Mouse (Mus musculus) limb, embryonic 11.5 days (tissue): Measurements from ENCODE around the gene Olfr1012. TPM values are rescaled to one million over a fixed set of nuclear protein-coding genes. Genes with fewer than 3 reads are reported as not detected.
"Not testable (repeated sequence)": the region's sequence is repeated elsewhere in the genome, so short reads cannot be mapped to it uniquely, and the experiment has no call there.

ENCODE experiments used
- ATAC-seq: fragments of 200-750 bp; cut with Nextera tagmentation; 2 replicates; pipeline ENCODE4 v1.8.0; 2017; ENCODE audit warnings: low read depth; ENCODE audit not compliant: insufficient number of reproducible peaks, low FRiP score, low TSS enrichment
- DNase-seq: peaks from one replicate; pipeline ENCODE4 v3.0.0-alpha.2; 2015; ENCODE audit warnings: low spot score
- H3K27ac ChIP-seq: fragments of 300-500 bp; sonication (generic); replicated peaks from 2 replicates; pipeline ENCODE4 v1.5.1; 2014; ENCODE audit warnings: low read depth, mild to moderate bottlenecking, low read length
- H3K27me3 ChIP-seq: fragments of 300-500 bp; sonication (generic); 2 replicates; pipeline ENCODE4 v1.6.1; 2014; ENCODE audit warnings: mild to moderate bottlenecking, low read length, mixed read lengths; ENCODE audit not compliant: control insufficient read depth, insufficient read depth
- H3K36me3 ChIP-seq: fragments of 300-500 bp; sonication (generic); 2 replicates; pipeline ENCODE4 v1.6.1; 2014; ENCODE audit warnings: mild to moderate bottlenecking, low read length, moderate library complexity, mixed read lengths; ENCODE audit not compliant: control insufficient read depth, insufficient read depth
- H3K4me1 ChIP-seq: fragments of 300-500 bp; sonication (generic); 2 replicates; pipeline ENCODE4 v1.6.1; 2014; ENCODE audit warnings: low read length, mixed read lengths; ENCODE audit not compliant: control insufficient read depth, insufficient read depth
- H3K4me2 ChIP-seq: fragments of 300-500 bp; sonication (generic); 2 replicates; pipeline ENCODE4 v1.6.1; 2014; ENCODE audit warnings: low read depth, mild to moderate bottlenecking, moderate library complexity; ENCODE audit not compliant: severe bottlenecking
- H3K4me3 ChIP-seq: fragments of 300-500 bp; sonication (generic); 2 replicates; pipeline ENCODE4 v1.5.1; 2014; ENCODE audit warnings: low read depth, low read length
- H3K9ac ChIP-seq: fragments of 300-500 bp; sonication (generic); 2 replicates; pipeline ENCODE4 v1.6.1; 2014; ENCODE audit warnings: mild to moderate bottlenecking, low read length
- H3K9me3 ChIP-seq: fragments of 300-500 bp; sonication (generic); 2 replicates; pipeline ENCODE4 v1.6.1; 2016; ENCODE audit warnings: low read length; ENCODE audit not compliant: control insufficient read depth
- WGBS: fragments of 180-500 bp; shearing (Covaris S2); extraction: QIAGEN DNeasy Blood & Tissue Kit; methylation state at CpG from one replicate; pipeline ENCODE4 v1.1.7; 2014; 5-methylcytosine and 5-hydroxymethylcytosine counted together
- polyA plus RNA-seq: library from polyadenylated mRNA; unstranded; fragments of >200 nt; fragmentation: Nextera tagmentation; extraction: Ambion mirVana; gene quantifications from 2 replicates; pipeline ENCODE4 v1.2.1, GENCODE M21; 2014

Gene Olfr1012
- polyA plus RNA-seq, 1 experiment from 2014 or later = not detected

DNA sequence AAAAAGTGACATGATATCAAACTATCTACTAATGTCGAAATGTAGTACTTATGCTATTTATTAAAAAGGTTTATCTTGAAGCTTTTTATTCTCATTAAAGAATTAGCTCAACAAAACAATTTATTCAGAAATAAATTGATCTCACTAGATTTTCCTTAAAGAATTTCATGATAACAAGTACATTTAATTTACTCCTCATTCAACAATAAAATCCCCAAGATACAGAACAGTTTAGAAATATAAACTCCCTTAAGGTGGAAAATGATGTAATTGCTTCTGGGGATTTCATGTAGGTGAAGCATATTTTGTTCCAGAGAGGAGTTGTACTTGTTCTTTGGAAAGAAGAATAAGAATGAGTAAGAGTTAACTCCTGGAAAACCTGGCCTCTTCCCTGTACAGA is 47.4 kb downstream of the Olfr1012 start, which contains the start of gene Olfr1009:
TSS of gene Olfr1009 (plus strand) at position 301 of the 400 bp plus-strand sequence.
- H3K27me3 ChIP-seq = no peaks in the 10 kb centered on the region
- H3K27ac ChIP-seq = no peak within 1 kb of the TSS

DNA sequence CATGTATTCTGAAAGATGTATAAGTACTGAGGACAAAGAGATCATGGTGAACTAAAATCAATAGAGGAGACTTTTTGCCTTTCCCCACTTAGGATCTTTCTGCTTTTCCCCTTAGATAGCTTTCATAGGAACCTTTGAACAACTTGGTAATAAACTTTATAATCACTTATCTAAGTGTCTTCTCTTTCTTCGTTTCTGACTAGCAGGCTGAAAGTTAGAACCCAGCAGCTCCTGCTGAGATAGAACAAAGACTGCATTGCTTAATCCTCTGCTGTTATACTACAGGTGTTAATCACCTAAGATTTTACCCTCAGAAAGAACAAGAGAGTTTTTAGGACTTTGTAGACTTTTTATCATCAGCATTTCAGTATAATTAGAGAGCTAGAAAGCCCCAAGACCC is 51.4 kb downstream of the Olfr1012 start:
- no peaks in the 10 kb centered on the region for H3K36me3 ChIP-seq
- H3K27ac ChIP-seq = no peak overlapping the region
- H3K4me1 ChIP-seq = no peaks in the 10 kb centered on the region
- DNase-seq (no peak), ATAC-seq (no peak)
- no peak overlapping the region for H3K4me3 ChIP-seq
- 38% methylated on average over 1 of the region's 1 CpGs for WGBS
- H3K9ac ChIP-seq = no peak overlapping the region
- no peak overlapping the region for H3K4me2 ChIP-seq
- no peaks in the 10 kb centered on the region for H3K27me3 ChIP-seq
- no peaks in the 10 kb centered on the region for H3K9me3 ChIP-seq

More for the DNA sequence above, 47.4 kb downstream of the Olfr1012 start, which contains the start of gene Olfr1009:
- no peak within 1 kb of the TSS for H3K9ac ChIP-seq
- H3K4me1 ChIP-seq = no peaks in the 10 kb centered on the region
- H3K36me3 ChIP-seq = no peaks in the 10 kb centered on the region
- no peak within 1 kb of the TSS for H3K4me2 ChIP-seq
- DNase-seq (no peak), ATAC-seq (no peak)
- whole genome bisulfite sequencing = 92% methylated on average over 1 of the region's 1 CpGs
- no peaks in the 10 kb centered on the region for H3K9me3 ChIP-seq
- no peak within 1 kb of the TSS for H3K4me3 ChIP-seq

DNA sequence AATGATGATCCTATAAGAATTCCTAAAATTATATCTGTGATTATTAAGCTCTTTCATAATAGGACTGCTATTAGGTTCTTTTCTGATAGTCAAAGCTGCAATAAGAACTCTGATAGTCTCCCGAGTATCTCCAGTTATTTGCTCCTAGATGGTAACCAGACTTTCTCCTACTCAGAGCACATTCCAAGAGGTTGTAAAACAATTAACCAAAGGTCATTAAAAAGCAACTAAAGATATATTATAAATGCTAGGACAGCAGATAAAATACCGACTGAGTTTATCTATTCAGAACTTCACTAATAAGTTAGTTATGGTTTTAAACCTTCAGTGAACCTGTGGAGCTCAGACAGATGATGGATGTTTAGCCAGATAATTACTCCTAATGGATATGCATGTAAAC is 51.9 kb downstream of the Olfr1012 start:
- H3K4me2 ChIP-seq, DNase-seq, H3K9ac ChIP-seq, H3K27ac ChIP-seq, H3K9me3 ChIP-seq, H3K27me3 ChIP-seq, H3K4me3 ChIP-seq, H3K4me1 ChIP-seq, H3K36me3 ChIP-seq, ATAC-seq: not testable (repeated sequence)
- WGBS = 35% methylated on average over 2 of the region's 2 CpGs

Other genes starting within 250 kb of the Olfr1012 start
- gene 4833423E24Rik, start 243.7 kb downstream of the Olfr1012 start, polyA plus RNA-seq = not detected in 2 replicates
- not detected in 2 replicates for gene Olfr996, start 183.6 kb downstream of the Olfr1012 start, polyA plus RNA-seq
- gene Olfr998, start 173.8 kb downstream of the Olfr1012 start, polyA plus RNA-seq = not detected in 2 replicates
- gene Olfr1000, start 150.9 kb downstream of the Olfr1012 start, polyA plus RNA-seq = not detected in 2 replicates
- gene Olfr1002, start 112.1 kb downstream of the Olfr1012 start, polyA plus RNA-seq = not detected in 2 replicates
- not detected in 2 replicates for gene Olfr154, start 98.3 kb downstream of the Olfr1012 start, polyA plus RNA-seq
- gene Olfr1006, start 84.0 kb downstream of the Olfr1012 start, polyA plus RNA-seq = not detected in 2 replicates
- not detected in 2 replicates for gene Olfr1008, start 73.3 kb downstream of the Olfr1012 start, polyA plus RNA-seq
- not detected in 2 replicates for gene Olfr1009, start 47.3 kb downstream of the Olfr1012 start, polyA plus RNA-seq
- gene Olfr1013, start 4.3 kb upstream of the Olfr1012 start, polyA plus RNA-seq = not detected in 2 replicates
- gene Olfr1014, start 9.9 kb upstream of the Olfr1012 start, polyA plus RNA-seq = not detected in 2 replicates
- not detected in 2 replicates for gene Olfr1015, start 19.3 kb upstream of the Olfr1012 start, polyA plus RNA-seq
- not detected in 2 replicates for gene Olfr1016, start 39.8 kb upstream of the Olfr1012 start, polyA plus RNA-seq
- gene Olfr1018, start 55.7 kb upstream of the Olfr1012 start, polyA plus RNA-seq = not detected in 2 replicates
- gene Olfr1019, start 82.7 kb upstream of the Olfr1012 start, polyA plus RNA-seq = not detected in 2 replicates
- gene Olfr1020, start 84.3 kb upstream of the Olfr1012 start, polyA plus RNA-seq = not detected in 2 replicates
- not detected in 2 replicates for gene Olfr1022, start 105.8 kb upstream of the Olfr1012 start, polyA plus RNA-seq
- gene Olfr1023, start 122.9 kb upstream of the Olfr1012 start, polyA plus RNA-seq = not detected in 2 replicates
- not detected in 2 replicates for gene Olfr1024, start 142.3 kb upstream of the Olfr1012 start, polyA plus RNA-seq
- not detected in 2 replicates for gene Olfr1025-ps1, start 152.4 kb upstream of the Olfr1012 start, polyA plus RNA-seq
- not detected in 2 replicates for gene Olfr1026, start 158.8 kb upstream of the Olfr1012 start, polyA plus RNA-seq
- gene Olfr1028, start 187.7 kb upstream of the Olfr1012 start, polyA plus RNA-seq = not detected in 2 replicates
- gene Olfr1029, start 211.1 kb upstream of the Olfr1012 start, polyA plus RNA-seq = not detected in 2 replicates
- not detected in 2 replicates for gene Olfr1030, start 216.5 kb upstream of the Olfr1012 start, polyA plus RNA-seq
- gene Olfr1031, start 227.5 kb upstream of the Olfr1012 start, polyA plus RNA-seq = not detected in 2 replicates
- not detected in 2 replicates for gene Olfr1032, start 242.8 kb upstream of the Olfr1012 start, polyA plus RNA-seq